Mouse (Mus musculus) brain, embryonic 14.5 days (tissue): ENCODE results near the gene Fam174b.

Experiments used
- CTCF ChIP-seq: fragments of 200-500 bp; IDR thresholded peaks from 2 replicates; pipeline ENCODE4 v1.5.1; 2012; ENCODE audit warnings: inconsistent platforms, mild to moderate bottlenecking, moderate library complexity, borderline replicate concordance; ENCODE audit not compliant: insufficient read depth, insufficient read length; ENCODE audit errors: extremely low read depth
- POLR2A ChIP-seq: fragments of 200-500 bp; IDR thresholded peaks from 2 replicates; pipeline ENCODE4 v1.6.1; 2012; ENCODE audit warnings: mild to moderate bottlenecking, inconsistent platforms, borderline replicate concordance; ENCODE audit not compliant: poor library complexity, insufficient read depth, insufficient read length, severe bottlenecking; ENCODE audit errors: extremely low read depth

GRCm38 (mm10) chr7:73812176-73812575, 72.1 kb downstream of the Fam174b start:
- TF ChIP-seq CTCF = no peak
- no peak for TF ChIP-seq POLR2A
